Mouse (Mus musculus) heart, embryonic 15.5 days (tissue): ENCODE data around the gene Rev1. TPM values are rescaled to one million over a fixed set of nuclear protein-coding genes. Genes with fewer than 3 reads are reported as not detected.

ENCODE experiments used
- ATAC-seq: fragments of 200-750 bp; cut with Nextera tagmentation; replicated peaks from 2 replicates; pipeline ENCODE4 v1.8.0; 2017; ENCODE audit warnings: low read depth, moderate TSS enrichment; ENCODE audit not compliant: insufficient number of reproducible peaks, insufficient read depth, low FRiP score
- H3K27ac ChIP-seq: fragments of 300-500 bp; sonication (generic); 2 replicates; pipeline ENCODE4 v1.5.1; 2015; ENCODE audit warnings: mild to moderate bottlenecking, inconsistent platforms
- H3K27me3 ChIP-seq: fragments of 300-500 bp; sonication (generic); 2 replicates; pipeline ENCODE4 v1.6.1; 2015; ENCODE audit warnings: inconsistent platforms
- H3K36me3 ChIP-seq: fragments of 300-500 bp; sonication (generic); 2 replicates; pipeline ENCODE4 v1.6.1; 2015; ENCODE audit warnings: mild to moderate bottlenecking, inconsistent platforms
- H3K4me1 ChIP-seq: fragments of 300-500 bp; sonication (generic); replicated peaks from 2 replicates; pipeline ENCODE4 v1.6.1; 2015; ENCODE audit warnings: inconsistent platforms
- H3K4me2 ChIP-seq: fragments of 300-500 bp; sonication (generic); 2 replicates; pipeline ENCODE4 v1.6.1; 2015; ENCODE audit warnings: inconsistent platforms, mild to moderate bottlenecking, moderate library complexity
- H3K4me3 ChIP-seq: fragments of 300-500 bp; sonication (generic); 2 replicates; pipeline ENCODE4 v1.5.1; 2015; ENCODE audit warnings: mild to moderate bottlenecking, inconsistent platforms
- H3K9ac ChIP-seq: fragments of 300-500 bp; sonication (generic); 2 replicates; pipeline ENCODE4 v1.6.1; 2015; ENCODE audit warnings: mild to moderate bottlenecking, inconsistent platforms
- H3K9me3 ChIP-seq: fragments of 300-500 bp; sonication (generic); replicated peaks from 2 replicates; pipeline ENCODE4 v1.6.1; 2016; ENCODE audit warnings: inconsistent platforms
- WGBS: fragments of 180-500 bp; shearing (Covaris S2); methylation state at CpG from one replicate; pipeline ENCODE4 v1.1.7; 2015; ENCODE audit warnings: mixed read lengths; 5-methylcytosine and 5-hydroxymethylcytosine counted together
- polyA plus RNA-seq: library from polyadenylated mRNA; unstranded; fragments of >200 nt; fragmentation: Nextera tagmentation; extraction: Ambion mirVana; gene quantifications from 2 replicates; pipeline ENCODE4 v1.2.1, GENCODE M21; 2015

Rev1 gene
- polyA plus RNA-seq, 1 experiment from 2014 or later = 15.2 TPM

DNA sequence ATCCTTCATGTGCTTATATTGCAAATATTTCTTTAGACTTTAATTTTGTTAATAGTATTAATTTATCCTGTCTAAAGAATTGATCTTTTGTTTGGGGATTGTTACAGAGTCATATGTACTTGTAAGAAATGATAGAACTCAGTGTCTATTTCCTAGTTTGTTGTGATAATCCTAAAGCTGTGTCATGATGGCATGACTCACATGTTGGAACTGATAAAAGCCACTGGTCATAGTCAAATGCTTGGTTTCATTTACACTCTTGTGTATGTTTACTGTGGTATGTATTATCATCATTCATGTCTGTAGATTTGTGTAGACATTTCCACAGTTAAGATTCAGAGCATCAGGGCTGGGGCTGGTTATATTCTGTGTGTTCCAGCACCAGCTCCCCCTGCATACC lies 117.1 kb downstream of the Rev1 start:
- no peaks in the 10 kb centered on the region for H3K9me3 ChIP-seq
- no peak overlapping the region for H3K9ac ChIP-seq
- no peaks in the 10 kb centered on the region for H3K36me3 ChIP-seq
- no peak for ATAC-seq
- H3K4me1 ChIP-seq = peaks cover 3% of the 10 kb centered on the region; the same call in 1 of the 2 replicates
- no peak overlapping the region for H3K4me3 ChIP-seq
- no peaks in the 10 kb centered on the region for H3K27me3 ChIP-seq
- no peak overlapping the region for H3K27ac ChIP-seq
- no peak overlapping the region for H3K4me2 ChIP-seq

DNA sequence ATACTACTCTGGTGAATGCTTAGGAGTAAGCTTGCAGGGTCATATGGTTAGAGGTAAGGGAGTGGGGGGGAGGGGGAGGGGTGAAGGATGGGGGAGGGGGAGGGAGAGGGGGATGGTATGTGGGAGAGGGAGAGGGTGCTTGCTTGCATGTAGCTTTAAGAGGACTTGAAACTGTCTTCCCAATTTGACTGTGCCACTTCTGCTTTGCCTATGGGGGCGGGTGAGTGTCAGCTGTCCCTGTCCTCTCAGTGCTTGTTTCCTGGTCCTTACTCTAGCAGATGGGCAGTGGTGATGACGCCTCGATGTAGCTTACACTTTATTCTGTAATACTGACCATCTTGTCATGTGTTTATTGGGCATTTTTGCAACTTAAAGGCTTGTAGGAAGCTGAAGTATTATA lies 117.5 kb downstream of the Rev1 start:
- H3K4me2 ChIP-seq = no peak overlapping the region
- no peaks in the 10 kb centered on the region for H3K9me3 ChIP-seq
- 82% methylated on average over 3 of the region's 3 CpGs for WGBS
- peaks cover 3% of the 10 kb centered on the region; the same call in 1 of the 2 replicates for H3K4me1 ChIP-seq
- ATAC-seq = no peak
- H3K9ac ChIP-seq = no peak overlapping the region
- no peak overlapping the region for H3K4me3 ChIP-seq
- H3K27me3 ChIP-seq = no peaks in the 10 kb centered on the region
- H3K36me3 ChIP-seq = no peaks in the 10 kb centered on the region
- no peak overlapping the region for H3K27ac ChIP-seq

DNA sequence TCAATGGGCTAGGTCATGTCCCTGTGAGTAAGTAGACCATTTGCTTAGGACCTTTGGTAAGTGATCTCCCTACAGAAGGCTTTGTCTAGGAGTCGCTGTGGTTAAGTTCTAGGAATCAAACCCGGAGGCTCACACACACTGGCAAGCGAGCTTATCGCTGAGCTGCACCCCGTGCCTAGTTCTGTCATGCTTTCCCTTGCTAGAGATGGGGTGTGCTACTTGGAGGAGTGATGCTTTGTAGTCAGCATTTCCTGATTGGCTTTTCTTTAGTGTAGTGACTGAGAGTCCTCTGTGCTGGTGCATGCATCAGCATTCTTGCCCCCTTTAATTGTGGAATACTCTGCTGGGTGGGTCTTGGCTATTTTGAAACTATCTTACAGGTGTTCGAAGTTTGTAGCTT lies 118.0 kb downstream of the Rev1 start:
- no peak overlapping the region for H3K27ac ChIP-seq
- no peak overlapping the region for H3K4me2 ChIP-seq
- no peak overlapping the region for H3K4me3 ChIP-seq
- no peaks in the 10 kb centered on the region for H3K9me3 ChIP-seq
- no peaks in the 10 kb centered on the region for H3K27me3 ChIP-seq
- H3K9ac ChIP-seq = no peak overlapping the region
- peaks cover 3% of the 10 kb centered on the region; the same call in 1 of the 2 replicates for H3K4me1 ChIP-seq
- ATAC-seq = no peak
- WGBS = 67% methylated on average over 6 of the region's 6 CpGs
- no peaks in the 10 kb centered on the region for H3K36me3 ChIP-seq

DNA sequence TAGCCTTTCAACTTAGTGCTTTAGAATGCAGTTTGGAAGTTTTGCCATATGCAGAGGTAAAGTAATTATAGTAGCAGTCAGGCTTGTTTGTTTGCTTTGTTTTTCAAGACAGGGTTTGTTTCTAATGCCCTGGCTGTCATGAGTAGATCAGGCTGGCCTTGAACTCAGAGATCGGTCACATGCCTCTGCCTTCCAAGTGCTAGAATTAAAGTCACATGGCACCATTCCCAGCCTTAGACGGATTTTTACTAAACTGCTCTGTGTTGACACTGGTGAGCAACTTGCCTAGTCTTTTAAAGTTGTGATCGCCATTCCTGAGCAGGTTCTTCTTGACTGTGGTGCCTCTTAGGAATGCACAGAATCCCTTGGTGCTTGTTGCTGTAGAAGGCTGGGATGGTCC lies 122.9 kb downstream of the Rev1 start:
- Histone ChIP-seq H3K9me3 (no peaks in the 10 kb centered on the region), H3K36me3 (no peaks in the 10 kb centered on the region), H3K4me3 (no peak overlapping the region), H3K4me2 (no peak overlapping the region), H3K27ac (no peak overlapping the region), H3K27me3 (no peaks in the 10 kb centered on the region), H3K9ac (no peak overlapping the region), H3K4me1 (peaks cover 1% of the 10 kb centered on the region; the same call in 1 of the 2 replicates)
- no peak for ATAC-seq
- 64% methylated on average over 3 of the region's 3 CpGs for WGBS

DNA sequence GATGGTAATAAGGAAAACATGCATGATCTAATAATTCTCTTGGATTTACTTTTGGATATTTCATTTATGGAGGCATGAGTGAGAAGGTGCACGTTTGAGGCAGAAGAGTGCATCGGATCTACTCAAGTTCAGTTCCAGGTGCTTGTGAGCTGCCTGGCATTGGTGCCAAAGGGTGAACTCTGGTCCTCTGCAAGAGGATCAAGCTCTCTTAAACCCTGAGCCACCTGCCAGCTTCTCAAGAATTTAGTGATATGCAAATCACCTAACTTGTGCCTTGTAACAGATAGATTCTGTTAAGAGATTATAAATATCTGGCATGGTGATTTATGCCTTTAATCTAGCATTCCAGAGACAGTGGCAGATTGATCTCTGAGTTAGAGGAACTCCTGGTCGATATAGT lies 126.6 kb downstream of the Rev1 start:
- Histone ChIP-seq H3K27ac (no peak overlapping the region), H3K4me3 (no peak overlapping the region), H3K36me3 (no peaks in the 10 kb centered on the region), H3K9me3 (no peaks in the 10 kb centered on the region), H3K4me1 (peaks cover 10% of the 10 kb centered on the region), H3K27me3 (no peaks in the 10 kb centered on the region), H3K4me2 (no peak overlapping the region), H3K9ac (no peak overlapping the region)
- ATAC-seq = no peak
- WGBS = 80% methylated on average over 3 of the region's 3 CpGs

Other genes with a start within 250 kb of the Rev1 start
- gene Mitd1, start 239.4 kb downstream of the Rev1 start, polyA plus RNA-seq = 9.1 and 12.5 TPM in 2 replicates
- 239 and 276 TPM in 2 replicates for gene Mrpl30, start 239.3 kb downstream of the Rev1 start, polyA plus RNA-seq
- gene Lyg2, start 213.3 kb downstream of the Rev1 start, polyA plus RNA-seq = not detected in 2 replicates
- not detected in 2 replicates for gene Lyg1, start 172.0 kb downstream of the Rev1 start, polyA plus RNA-seq
- 100 and 103 TPM in 2 replicates for gene Txndc9, start 131.9 kb downstream of the Rev1 start, polyA plus RNA-seq
- gene Eif5b, start 131.8 kb downstream of the Rev1 start, polyA plus RNA-seq = 16.8 and 18.7 TPM in 2 replicates